Mouse (Mus musculus) hindbrain, embryonic 11.5 days (tissue): ENCODE measurements around the gene Dnmbp. TPM values are rescaled to one million over a fixed set of nuclear protein-coding genes. Genes with fewer than 3 reads are reported as not detected.
A peak's percentile ranks its signal among the peaks of the same experiment; 100 is the strongest.
"Not testable (repeated sequence)": the region's sequence is repeated elsewhere in the genome, so short reads cannot be mapped to it uniquely, and the experiment has no call there.

Experiments
- ATAC-seq: fragments of 200-750 bp; cut with Nextera tagmentation; 2 replicates; pipeline ENCODE4 v1.8.0; 2017; ENCODE audit warnings: mild to moderate bottlenecking, moderate TSS enrichment, moderate library complexity; ENCODE audit not compliant: low FRiP score
- DNase-seq: peaks from one replicate; pipeline ENCODE4 v3.0.0-alpha.2; 2015; ENCODE audit warnings: low spot score
- H3K27ac ChIP-seq: fragments of 300-500 bp; sonication (generic); 2 replicates; pipeline ENCODE4 v1.5.1; 2014; ENCODE audit warnings: mild to moderate bottlenecking, low read depth, low read length
- H3K27me3 ChIP-seq: fragments of 300-500 bp; sonication (generic); 2 replicates; pipeline ENCODE4 v1.6.1; 2014; ENCODE audit warnings: mild to moderate bottlenecking, low read length, moderate library complexity, mixed read lengths; ENCODE audit not compliant: control insufficient read depth, insufficient read depth
- H3K36me3 ChIP-seq: fragments of 300-500 bp; sonication (generic); 2 replicates; pipeline ENCODE4 v1.6.1; 2014; ENCODE audit warnings: mild to moderate bottlenecking, low read length, moderate library complexity, mixed read lengths; ENCODE audit not compliant: control insufficient read depth, insufficient read depth
- H3K4me1 ChIP-seq: fragments of 300-500 bp; sonication (generic); replicated peaks from 2 replicates; pipeline ENCODE4 v1.6.1; 2014; ENCODE audit warnings: low read length, mixed read lengths; ENCODE audit not compliant: control insufficient read depth, insufficient read depth
- H3K4me2 ChIP-seq: fragments of 300-500 bp; sonication (generic); replicated peaks from 2 replicates; pipeline ENCODE4 v1.6.1; 2014; ENCODE audit warnings: mild to moderate bottlenecking, low read depth, low read length
- H3K4me3 ChIP-seq: fragments of 300-500 bp; sonication (generic); 2 replicates; pipeline ENCODE4 v1.5.1; 2014; ENCODE audit warnings: low read depth, low read length
- H3K9ac ChIP-seq: fragments of 300-500 bp; sonication (generic); 2 replicates; pipeline ENCODE4 v1.6.1; 2014; ENCODE audit warnings: low read depth, low read length
- H3K9me3 ChIP-seq: fragments of 300-500 bp; sonication (generic); 2 replicates; pipeline ENCODE4 v1.6.1; 2016; ENCODE audit warnings: low read length; ENCODE audit not compliant: control insufficient read depth
- WGBS: fragments of 180-500 bp; shearing (Covaris S2); extraction: QIAGEN DNeasy Blood & Tissue Kit; methylation state at CpG from one replicate; pipeline ENCODE4 v1.1.7; 2014; 5-methylcytosine and 5-hydroxymethylcytosine counted together
- polyA plus RNA-seq: library from polyadenylated mRNA; unstranded; fragments of >200 nt; fragmentation: Nextera tagmentation; extraction: Ambion mirVana; gene quantifications from 2 replicates; pipeline ENCODE4 v1.2.1, GENCODE M21; 2014

Gene Dnmbp
- polyA plus RNA-seq, 1 experiment from 2014 or later = 13.5 TPM

- Histone ChIP-seq H3K4me1 (no peaks in the 10 kb centered on the region), H3K4me2 (no peak overlapping the region), H3K4me3 (no peak overlapping the region), H3K9ac (no peak overlapping the region), H3K27ac (no peak overlapping the region), H3K36me3 (no peaks in the 10 kb centered on the region), H3K9me3 (no peaks in the 10 kb centered on the region), H3K27me3 (no peaks in the 10 kb centered on the region)
- ATAC-seq (no peak), DNase-seq (no peak)
- WGBS = 28% methylated on average over 4 of the region's 4 CpGs
These were observed 17.4 kb upstream of the Dnmbp start for GRCm38 (mm10) chr19:43957402-43957801.

- H3K9me3 ChIP-seq = no peaks in the 10 kb centered on the region
- H3K9ac ChIP-seq = no peak overlapping the region
- no peak overlapping the region for H3K4me2 ChIP-seq
- no peak overlapping the region for H3K27ac ChIP-seq
- H3K4me3 ChIP-seq = no peak overlapping the region
- no peaks in the 10 kb centered on the region for H3K4me1 ChIP-seq
- DNase-seq = no peak
- 79% methylated on average over 5 of the region's 5 CpGs for WGBS
- ATAC-seq = no peak
- H3K36me3 ChIP-seq = no peaks in the 10 kb centered on the region
- H3K27me3 ChIP-seq = no peaks in the 10 kb centered on the region
These were observed 15.3 kb upstream of the Dnmbp start for GRCm38 (mm10) chr19:43955266-43955665.

GRCm38 (mm10) chr19:43954864-43955263, 14.9 kb upstream of the Dnmbp start:
- Histone ChIP-seq H3K4me1 (no peaks in the 10 kb centered on the region), H3K27ac (no peak overlapping the region), H3K9ac (no peak overlapping the region), H3K4me2 (no peak overlapping the region), H3K4me3 (no peak overlapping the region), H3K9me3 (no peaks in the 10 kb centered on the region), H3K36me3 (no peaks in the 10 kb centered on the region), H3K27me3 (no peaks in the 10 kb centered on the region)
- no peak for DNase-seq
- no peak for ATAC-seq
- 74% methylated on average over 4 of the region's 4 CpGs for WGBS

- H3K27ac ChIP-seq, H3K4me3 ChIP-seq, H3K4me2 ChIP-seq, H3K36me3 ChIP-seq, ATAC-seq, H3K27me3 ChIP-seq, H3K9ac ChIP-seq, H3K4me1 ChIP-seq, H3K9me3 ChIP-seq, DNase-seq: not testable (repeated sequence)
- 92% methylated on average over 6 of the region's 8 CpGs for WGBS
These were observed 12.9 kb upstream of the Dnmbp start for GRCm38 (mm10) chr19:43952936-43953335.

GRCm38 (mm10) chr19:43949111-43949810, 9.3 kb upstream of the Dnmbp start:
- Histone ChIP-seq H3K27me3 (no peaks in the 10 kb centered on the region), H3K4me1 (no peaks in the 10 kb centered on the region), H3K36me3 (no peaks in the 10 kb centered on the region), H3K27ac (no peak overlapping the region), H3K9me3 (no peaks in the 10 kb centered on the region), H3K9ac (no peak overlapping the region), H3K4me2 (no peak overlapping the region), H3K4me3 (no peak overlapping the region)
- ATAC-seq (no peak), DNase-seq (peak; percentile 35)
- 5% methylated on average over 9 of the region's 12 CpGs for whole genome bisulfite sequencing

GRCm38 (mm10) chr19:43944566-43944965, 4.6 kb upstream of the Dnmbp start:
- Histone ChIP-seq H3K4me3 (no peak overlapping the region), H3K9me3 (no peaks in the 10 kb centered on the region), H3K4me2 (no peak overlapping the region), H3K4me1 (no peaks in the 10 kb centered on the region), H3K27ac (no peak overlapping the region), H3K9ac (no peak overlapping the region), H3K36me3 (no peaks in the 10 kb centered on the region), H3K27me3 (no peaks in the 10 kb centered on the region)
- ATAC-seq (no peak), DNase-seq (no peak)
- 88% methylated on average over 8 of the region's 8 CpGs for WGBS

GRCm38 (mm10) chr19:43943076-43943475, 3.1 kb upstream of the Dnmbp start:
- Histone ChIP-seq H3K9me3 (no peaks in the 10 kb centered on the region), H3K4me3 (no peak overlapping the region), H3K4me1 (no peaks in the 10 kb centered on the region), H3K27me3 (no peaks in the 10 kb centered on the region), H3K36me3 (no peaks in the 10 kb centered on the region), H3K27ac (no peak overlapping the region), H3K4me2 (no peak overlapping the region), H3K9ac (no peak overlapping the region)
- DNase-seq (no peak), ATAC-seq (no peak)
- WGBS = 83% methylated on average over 16 of the region's 16 CpGs

GRCm38 (mm10) chr19:43939171-43939768, 721 bp downstream of the Dnmbp start:
- Histone ChIP-seq H3K27ac (no peak overlapping the region; the same call in 1 of the 2 replicates), H3K9ac (peak overlapping the region; percentile 72), H3K27me3 (no peaks in the 10 kb centered on the region), H3K4me3 (peak overlapping the region; percentile 64), H3K4me1 (no peaks in the 10 kb centered on the region), H3K9me3 (no peaks in the 10 kb centered on the region), H3K36me3 (no peaks in the 10 kb centered on the region), H3K4me2 (peak overlapping the region; percentile 91)
- ATAC-seq = no peak
- WGBS = 35% methylated on average over 16 of the region's 16 CpGs
- DNase-seq = no peak

- 43% methylated on average over 11 of the region's 11 CpGs for WGBS
- Histone ChIP-seq H3K4me3 (no peak overlapping the region), H3K4me2 (no peak overlapping the region), H3K9ac (no peak overlapping the region), H3K27me3 (no peaks in the 10 kb centered on the region), H3K27ac (no peak overlapping the region), H3K9me3 (no peaks in the 10 kb centered on the region), H3K36me3 (no peaks in the 10 kb centered on the region), H3K4me1 (no peaks in the 10 kb centered on the region)
- ATAC-seq = no peak
- DNase-seq = no peak
These were observed 1.6 kb downstream of the Dnmbp start for GRCm38 (mm10) chr19:43938355-43938754.
